Mouse (Mus musculus): ENCODE results near the gene Fam76a. TPM values are rescaled to one million over a fixed set of nuclear protein-coding genes. Genes with fewer than 3 reads are reported as not detected.

Gene Fam76a
- polyA plus RNA-seq, 1 experiment, result 21.9 TPM

- peak; percentile 47 for DNase-seq
- WGBS, result 25% methylated on average over 27 of the region's 27 CpGs
- Histone ChIP-seq H3K4me3 (replicated peaks; ENCODE audit: extremely low read depth, low read depth, low read length) (peak overlapping the region; percentile 33), H3K4me1 (ENCODE audit: control insufficient read depth, insufficient read depth, low read length) (peaks cover 14% of the 10 kb centered on the region)
- TF ChIP-seq POLR2A (IDR thresholded peaks at IDR 0.05; ENCODE audit: borderline replicate concordance, extremely low read depth, low read depth, low read length) (no peak), CTCF (IDR thresholded peaks at IDR 0.05; ENCODE audit: insufficient read depth, low read length) (no peak)
These were observed 24.0 kb upstream of the Fam76a start for GRCm38 (mm10) chr4:132946047-132947001.

GRCm38 (mm10) chr4:132945261-132946046 is 23.1 kb upstream of the Fam76a start:
- DNase-seq, result peak; percentile 86
- no peak overlapping the region for H3K4me3 ChIP-seq (replicated peaks; ENCODE audit: extremely low read depth, low read depth, low read length)
- peaks cover 14% of the 10 kb centered on the region for H3K4me1 ChIP-seq (ENCODE audit: control insufficient read depth, insufficient read depth, low read length)
- WGBS, result 3% methylated on average over 15 of the region's 15 CpGs
- no peak; the same call in 1 of the 2 replicates for TF ChIP-seq POLR2A (IDR thresholded peaks at IDR 0.05; ENCODE audit: borderline replicate concordance, extremely low read depth, low read depth, low read length)
- peak; percentile 98 for TF ChIP-seq CTCF (IDR thresholded peaks at IDR 0.05; ENCODE audit: insufficient read depth, low read length)

DNA sequence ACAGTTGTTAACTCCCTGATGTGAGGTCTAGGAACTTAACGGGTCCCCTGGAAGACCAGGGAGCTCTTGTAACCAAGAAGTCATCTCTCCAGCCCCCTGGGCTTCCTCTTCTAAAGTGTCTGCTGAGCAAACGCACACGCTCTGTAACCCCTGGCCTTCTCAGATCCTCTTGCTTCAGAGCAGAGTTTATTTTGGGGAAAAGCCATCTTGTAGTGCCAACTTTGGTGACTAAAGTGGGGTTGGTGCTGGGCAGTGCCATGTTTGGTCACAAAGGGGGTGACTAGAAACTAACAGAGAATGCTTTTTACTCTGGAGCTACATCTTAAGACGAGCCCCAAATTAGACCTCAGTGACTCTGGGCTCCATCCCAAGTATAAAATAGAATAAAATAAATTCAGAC is 22.4 kb upstream of the Fam76a start:
- WGBS, result 51% methylated on average over 4 of the region's 4 CpGs
- Histone ChIP-seq H3K4me3 (replicated peaks; ENCODE audit: extremely low read depth, low read depth, low read length) (no peak overlapping the region), H3K4me1 (ENCODE audit: control insufficient read depth, insufficient read depth, low read length) (peaks cover 14% of the 10 kb centered on the region)
- DNase-seq, result no peak
- no peak for TF ChIP-seq POLR2A (IDR thresholded peaks at IDR 0.05; ENCODE audit: borderline replicate concordance, extremely low read depth, low read depth, low read length)

DNA sequence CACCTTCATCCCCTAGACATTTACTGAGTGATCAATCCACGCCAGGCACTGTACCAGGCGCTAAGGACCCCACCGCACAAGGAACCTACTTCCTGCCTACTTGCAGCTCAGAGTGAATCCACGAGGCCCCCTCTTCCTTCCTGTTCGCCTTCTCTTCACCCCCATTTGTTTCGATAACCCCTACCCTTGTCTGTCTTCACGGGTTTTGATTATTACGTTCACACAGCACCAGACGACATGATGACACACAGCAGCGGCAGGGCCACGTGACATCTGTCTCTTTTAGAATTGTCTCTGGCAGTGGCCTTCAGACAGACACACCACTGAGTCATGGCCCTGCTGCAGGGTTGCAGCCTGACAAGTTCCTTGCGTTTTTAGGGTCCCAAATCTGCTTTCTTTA is 21.7 kb upstream of the Fam76a start:
- H3K4me1 ChIP-seq (ENCODE audit: control insufficient read depth, insufficient read depth, low read length), result peaks cover 14% of the 10 kb centered on the region
- H3K4me3 ChIP-seq (replicated peaks; ENCODE audit: extremely low read depth, low read depth, low read length), result no peak overlapping the region
- WGBS, result 39% methylated on average over 12 of the region's 12 CpGs
- no peak for DNase-seq
- no peak for TF ChIP-seq CTCF (IDR thresholded peaks at IDR 0.05; ENCODE audit: insufficient read depth, low read length)
- no peak for TF ChIP-seq POLR2A (IDR thresholded peaks at IDR 0.05; ENCODE audit: borderline replicate concordance, extremely low read depth, low read depth, low read length)

- TF ChIP-seq CTCF (IDR thresholded peaks at IDR 0.05; ENCODE audit: insufficient read depth, low read length), result no peak
- TF ChIP-seq POLR2A (IDR thresholded peaks at IDR 0.05; ENCODE audit: borderline replicate concordance, extremely low read depth, low read depth, low read length), result no peak
- WGBS, result 70% methylated on average over 8 of the region's 8 CpGs
- Histone ChIP-seq H3K4me3 (replicated peaks; ENCODE audit: extremely low read depth, low read depth, low read length) (no peak overlapping the region), H3K4me1 (ENCODE audit: control insufficient read depth, insufficient read depth, low read length) (peaks cover 14% of the 10 kb centered on the region)
- DNase-seq, result no peak
These were observed 20.7 kb upstream of the Fam76a start for GRCm38 (mm10) chr4:132943088-132943487.

DNA sequence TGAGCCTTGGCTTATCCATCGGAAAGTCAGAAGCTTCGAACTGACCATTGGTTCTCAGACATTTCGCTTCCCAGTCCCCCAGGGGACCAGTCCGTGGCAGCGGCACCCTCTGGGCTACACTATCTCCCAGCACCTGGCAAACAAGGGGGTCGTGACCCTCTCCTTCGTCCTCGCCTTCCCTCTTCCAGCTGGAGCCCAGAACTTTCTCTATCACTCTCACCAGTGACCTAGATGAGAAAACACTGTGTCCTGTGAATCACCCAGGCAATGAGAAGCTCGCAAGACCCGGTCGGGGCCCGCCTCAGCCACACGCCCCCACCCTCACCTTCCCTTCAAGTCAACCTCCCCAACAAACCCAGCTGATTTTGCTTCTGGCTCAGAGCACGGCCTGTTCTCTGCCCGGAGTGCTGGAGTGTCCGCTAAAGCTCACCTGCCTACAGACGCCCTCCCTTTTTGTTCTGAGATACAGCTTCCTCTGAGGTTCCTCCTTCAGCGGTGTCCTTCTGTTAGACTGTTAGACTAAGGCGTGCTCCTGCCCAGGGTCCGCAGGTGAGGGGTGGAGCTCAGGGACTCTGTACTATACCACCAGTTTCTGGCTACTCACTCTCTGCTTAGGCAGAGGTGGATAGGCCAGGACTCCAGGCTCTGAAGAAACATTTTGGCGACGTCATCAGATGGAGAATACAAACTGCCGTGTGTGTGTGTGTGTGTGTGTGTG is 18.8 kb upstream of the Fam76a start:
- DNase-seq, result no peak
- TF ChIP-seq POLR2A (IDR thresholded peaks at IDR 0.05; ENCODE audit: borderline replicate concordance, extremely low read depth, low read depth, low read length) (no peak), CTCF (IDR thresholded peaks at IDR 0.05; ENCODE audit: insufficient read depth, low read length) (no peak)
- 60% methylated on average over 23 of the region's 23 CpGs for WGBS
- Histone ChIP-seq H3K4me3 (replicated peaks; ENCODE audit: extremely low read depth, low read depth, low read length) (no peak overlapping the region), H3K4me1 (ENCODE audit: control insufficient read depth, insufficient read depth, low read length) (peaks cover 9% of the 10 kb centered on the region)

DNA sequence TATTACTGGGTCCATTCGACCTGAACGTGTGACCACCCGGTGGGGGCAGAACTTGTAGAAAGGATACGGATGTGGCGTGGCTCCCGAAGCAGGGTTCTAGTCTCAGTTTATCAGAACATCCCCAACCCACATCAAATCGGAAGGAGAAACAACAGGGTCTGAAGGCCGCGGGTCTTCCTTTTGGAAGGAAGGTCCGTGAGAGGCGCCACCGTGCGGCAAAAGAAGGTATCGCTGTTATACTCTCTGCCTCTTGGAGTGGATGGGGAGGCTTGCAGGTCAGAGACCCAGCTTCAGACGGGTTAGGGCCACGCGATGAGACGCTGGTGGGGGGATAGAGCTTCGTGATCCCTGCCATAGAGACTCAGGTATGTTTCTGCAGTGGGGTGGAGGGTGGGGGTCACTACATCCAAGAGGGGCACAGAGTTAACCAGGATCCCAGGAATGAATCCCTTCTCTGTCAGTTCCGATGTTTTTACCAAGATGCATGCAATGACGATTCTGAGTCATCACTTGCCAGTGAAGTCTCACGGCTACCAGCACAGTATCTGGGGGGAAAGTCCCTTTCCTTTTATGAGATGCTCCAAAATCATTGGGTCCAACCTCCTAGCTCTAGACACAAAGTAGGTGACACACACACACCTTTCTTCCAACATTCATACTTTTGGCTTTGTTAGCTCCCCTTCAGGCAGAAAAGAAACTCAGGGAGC is 17.2 kb upstream of the Fam76a start:
- WGBS, result 22% methylated on average over 22 of the region's 22 CpGs
- peak; percentile 68 for DNase-seq
- Histone ChIP-seq H3K4me3 (replicated peaks; ENCODE audit: extremely low read depth, low read depth, low read length) (no peak overlapping the region), H3K4me1 (ENCODE audit: control insufficient read depth, insufficient read depth, low read length) (no peaks in the 10 kb centered on the region)
- peak; percentile 74 for TF ChIP-seq CTCF (IDR thresholded peaks at IDR 0.05; ENCODE audit: insufficient read depth, low read length)
- TF ChIP-seq POLR2A (IDR thresholded peaks at IDR 0.05; ENCODE audit: borderline replicate concordance, extremely low read depth, low read depth, low read length), result no peak

GRCm38 (mm10) chr4:132938181-132938941 is 16.0 kb upstream of the Fam76a start:
- TF ChIP-seq POLR2A (IDR thresholded peaks at IDR 0.05; ENCODE audit: borderline replicate concordance, extremely low read depth, low read depth, low read length) (no peak), CTCF (IDR thresholded peaks at IDR 0.05; ENCODE audit: insufficient read depth, low read length) (no peak)

More at GRCm38 (mm10) chr4:132938181-132938941, 16.0 kb upstream of the Fam76a start:
- WGBS, result 55% methylated on average over 12 of the region's 12 CpGs
- no peak for DNase-seq
- no peak overlapping the region for H3K4me3 ChIP-seq (replicated peaks; ENCODE audit: extremely low read depth, low read depth, low read length)
- no peaks in the 10 kb centered on the region for H3K4me1 ChIP-seq (ENCODE audit: control insufficient read depth, insufficient read depth, low read length)
